Mouse (Mus musculus) left cerebral cortex, adult 2 months (tissue): ENCODE data around the gene Scgb1c1. TPM values are rescaled to one million over a fixed set of nuclear protein-coding genes. Genes with fewer than 3 reads are reported as not detected.

Experiments
- DNase-seq, 2 experiments: peaks; one replicate each; pipeline ENCODE4 v3.0.0; 2021 to 2022; ENCODE audit warnings: low spot score in 2 of 2, mixed read lengths in 1 of 2; ENCODE audit errors: extremely low spot score in 1 of 2
- H3K27ac ChIP-seq: fragments of 200-600 bp; 2 replicates; pipeline ENCODE4 v1.8.1; 2022
- H3K4me3 ChIP-seq: fragments of 200-600 bp; 2 replicates; pipeline ENCODE4 v1.8.1; 2022
- CTCF ChIP-seq: fragments of 200-600 bp; IDR thresholded peaks from 2 replicates; pipeline ENCODE4 v1.8.1; 2022; ENCODE audit warnings: antibody characterized with exemption, mild to moderate bottlenecking, moderate library complexity
- intact Hi-C: fragments of 180-260 bp; cut with DNase I; formaldehyde crosslinking; loops from one replicate; pipeline ENCODE4 v1.15.1; 2025
- total RNA-seq, 2 experiments: library from RNA; stranded (reverse); gene quantifications; 2 replicates each; pipeline ENCODE4 v1.2.3; 2021

The Scgb1c1 gene
- total RNA-seq, 2 experiments from 2014 or later = not detected

- Histone ChIP-seq H3K27ac (no peak within 1 kb of the TSS), H3K4me3 (no peak within 1 kb of the TSS)
- no peak for DNase-seq
- no peak for TF ChIP-seq CTCF
- intact Hi-C loops = loop anchor here (5.0 kb wide), 1 partner anchor 34 kb away; the partner anchor contains the start of genes Psmd13 and Sirt3
Observed at GRCm38 (mm10) chr7:140847755-140848580, 2.6 kb downstream of the Scgb1c1 start, which contains the start of gene Odf3. Gene Odf3, plus strand, starts transcription at chr7:140847805.

GRCm38 (mm10) chr7:140848591-140848990 lies 3.2 kb downstream of the Scgb1c1 start:
- intact Hi-C loops = loop anchor here (5.0 kb wide), 1 partner anchor 34 kb away; the partner anchor contains the start of genes Psmd13 and Sirt3
- DNase-seq = no peak
- H3K27ac ChIP-seq = no peak overlapping the region
- TF ChIP-seq CTCF = no peak
- H3K4me3 ChIP-seq = no peak overlapping the region

- no peak overlapping the region for H3K27ac ChIP-seq
- H3K4me3 ChIP-seq = no peak overlapping the region
- intact Hi-C loops = no loop called here
- TF ChIP-seq CTCF = no peak
- no peak for DNase-seq
Observed at GRCm38 (mm10) chr7:140851916-140852315, 6.6 kb downstream of the Scgb1c1 start.

GRCm38 (mm10) chr7:140853386-140853785 lies 8.0 kb downstream of the Scgb1c1 start:
- Histone ChIP-seq H3K4me3 (no peak overlapping the region), H3K27ac (no peak overlapping the region)
- no peak for DNase-seq
- TF ChIP-seq CTCF = no peak
- intact Hi-C loops = no loop called here

- no peak overlapping the region for H3K27ac ChIP-seq
- no peak for DNase-seq
- intact Hi-C loops = no loop called here
- no peak for TF ChIP-seq CTCF
- no peak overlapping the region for H3K4me3 ChIP-seq
Observed at GRCm38 (mm10) chr7:140854483-140854882, 9.1 kb downstream of the Scgb1c1 start.

- DNase-seq = no peak
- Histone ChIP-seq H3K4me3 (peak overlapping the region; percentile 75), H3K27ac (peak overlapping the region; percentile 90)
- TF ChIP-seq CTCF = no peak
- intact Hi-C loops = loop anchor here (5.0 kb wide), 1 partner anchor 317 kb away; the partner anchor contains the start of gene Rnh1
Observed at GRCm38 (mm10) chr7:140855181-140855580, 9.8 kb downstream of the Scgb1c1 start.

- DNase-seq = peak; percentile 74 to 82
- intact Hi-C loops = loop anchor here (5.0 kb wide), 1 partner anchor 316 kb away; the partner anchor contains the start of gene Rnh1
- Histone ChIP-seq H3K27ac (peak within 1 kb of the TSS; percentile 90), H3K4me3 (peak within 1 kb of the TSS; percentile 75)
- TF ChIP-seq CTCF = no peak
Observed at GRCm38 (mm10) chr7:140855860-140856784, 10.8 kb downstream of the Scgb1c1 start, which contains the start of gene Gm45785. Gene Gm45785, minus strand, starts transcription at chr7:140856331.

GRCm38 (mm10) chr7:140856785-140857549 lies 11.6 kb downstream of the Scgb1c1 start, which contains the start of gene Ric8a:
Gene Ric8a, plus strand, starts transcription at chr7:140856957.
- TF ChIP-seq CTCF = no peak
- H3K4me3 ChIP-seq = peak within 1 kb of the TSS; percentile 75
- peak; percentile 86 to 89 for DNase-seq
- intact Hi-C loops = loop anchor here (1.0 to 5.0 kb wide), 2 partner anchors 25 to 315 kb away; partner anchors contain the start of genes Rnh1 and Sirt3
- peak within 1 kb of the TSS; percentile 90 for H3K27ac ChIP-seq

GRCm38 (mm10) chr7:140857550-140858505 lies 12.5 kb downstream of the Scgb1c1 start, which contains the start of gene Bet1l:
Gene Bet1l, minus strand, starts transcription at chr7:140857577.
- no peak for DNase-seq
- Histone ChIP-seq H3K27ac (peak within 1 kb of the TSS; percentile 90), H3K4me3 (peak within 1 kb of the TSS; percentile 75)
- no peak for TF ChIP-seq CTCF
- intact Hi-C loops = loop anchor here (1.0 to 5.0 kb wide), 2 partner anchors 24 to 314 kb away; partner anchors contain the start of genes Rnh1 and Sirt3

- no peak overlapping the region for H3K27ac ChIP-seq
- no peak for TF ChIP-seq CTCF
- peak overlapping the region; percentile 75 for H3K4me3 ChIP-seq
- intact Hi-C loops = loop anchor here (5.0 kb wide), 1 partner anchor 314 kb away; the partner anchor contains the start of gene Rnh1
- DNase-seq = no peak
Observed at GRCm38 (mm10) chr7:140858746-140859145, 13.4 kb downstream of the Scgb1c1 start.
